8 mouse cellular contexts compared by ENCODE assay signal in genomic region chr14:120275246-120276238, GRCm38 (mm10). TPM values are rescaled to one million over a fixed set of nuclear protein-coding genes. Genes with fewer than 3 reads are reported as not detected.
DNase-seq lines count a peak whose midpoint lies in the region; ATAC-seq and TF ChIP-seq lines count a peak whose summit lies in the region.

Gene Mbnl2 (plus strand): TSS chr14:120275669.

- H3K4me2 ChIP-seq in heart, embryonic 14.5 days (ENCODE audit: low read length): peak within 1 kb of the TSS; percentile 86
- H3K4me2 ChIP-seq in liver, embryonic 14.5 days (ENCODE audit: low read depth): peak within 1 kb of the TSS; percentile 90
- peak within 1 kb of the TSS; percentile 39 for H3K4me2 ChIP-seq in neural tube, embryonic 11.5 days (ENCODE audit: low read depth)
- peak within 1 kb of the TSS; percentile 77 for H3K4me2 ChIP-seq in stomach, postnatal 0 days (replicated peaks; ENCODE audit: low read depth)

- TF ChIP-seq CTCF in liver, embryonic 14.5 days (IDR thresholded peaks at IDR 0.05; ENCODE audit: low read depth): no peak
- TF ChIP-seq CTCF in stomach, postnatal 0 days (IDR thresholded peaks at IDR 0.05; ENCODE audit: low read depth): no peak

- H3K4me3 ChIP-seq in heart, embryonic 14.5 days (ENCODE audit: control insufficient read depth in 1 of 2, insufficient read depth in 1 of 2, low read depth in 1 of 2, low read length in 2 of 2): peak within 1 kb of the TSS; percentile 70 to 96
- H3K4me3 ChIP-seq in liver, embryonic 14.5 days (ENCODE audit: insufficient read depth in 1 of 2, low read depth in 2 of 2, low read length in 2 of 2): peak within 1 kb of the TSS; percentile 80 to 82
- peak within 1 kb of the TSS; percentile 46 for H3K4me3 ChIP-seq in neural tube, embryonic 11.5 days (ENCODE audit: low read depth, low read length)
- peak within 1 kb of the TSS; percentile 70 for H3K4me3 ChIP-seq in stomach, postnatal 0 days (ENCODE audit: low read depth, low read length)

- ATAC-seq in CD4-positive, CD25-positive, alpha-beta regulatory T cell, adult 4 months: peak; percentile 96
- peak; percentile 97 for ATAC-seq in heart, embryonic 14.5 days (ENCODE audit: insufficient number of reproducible peaks, insufficient read depth, low FRiP score, low read depth)
- peak; percentile 97 for ATAC-seq in liver, embryonic 14.5 days (ENCODE audit: insufficient read depth)
- peak; percentile 100 for ATAC-seq in neural tube, embryonic 11.5 days (ENCODE audit: insufficient read depth, low FRiP score, low TSS enrichment)
- ATAC-seq in stomach, postnatal 0 days (ENCODE audit: low FRiP score, low TSS enrichment): peak; percentile 95

- 1% methylated on average over 35 of the region's 35 CpGs for WGBS in heart, embryonic 14.5 days
- 2% methylated on average over 35 of the region's 35 CpGs for WGBS in liver, embryonic 14.5 days (ENCODE audit: insufficient replicate concordance)
- WGBS in neural tube, embryonic 11.5 days: 2% methylated on average over 35 of the region's 35 CpGs
- under 1% methylated on average over 35 of the region's 35 CpGs for WGBS in stomach, postnatal 0 days

- peaks cover 18 to 33% of the 10 kb centered on the region in 2 experiments for H3K4me1 ChIP-seq in heart, embryonic 14.5 days (ENCODE audit: control insufficient read depth in 2 of 2, insufficient read depth in 2 of 2, low read length in 2 of 2)
- H3K4me1 ChIP-seq in liver, embryonic 14.5 days (replicated peaks; ENCODE audit: control insufficient read depth in 2 of 2, insufficient read depth in 2 of 2, low read length in 1 of 2): peaks cover 26 to 35% of the 10 kb centered on the region in 2 experiments
- H3K4me1 ChIP-seq in neural tube, embryonic 11.5 days (ENCODE audit: control insufficient read depth, insufficient read depth, low read length): peaks cover 12% of the 10 kb centered on the region
- H3K4me1 ChIP-seq in stomach, postnatal 0 days (replicated peaks; ENCODE audit: control insufficient read depth, insufficient read depth): peaks cover 3% of the 10 kb centered on the region; the same call in 1 of the 2 replicates

- peak within 1 kb of the TSS; percentile 79 for H3K9ac ChIP-seq in heart, embryonic 14.5 days (ENCODE audit: low read length)
- H3K9ac ChIP-seq in liver, embryonic 14.5 days (replicated peaks): peak within 1 kb of the TSS; percentile 74
- peak within 1 kb of the TSS; percentile 49 for H3K9ac ChIP-seq in neural tube, embryonic 11.5 days (ENCODE audit: low read length)
- H3K9ac ChIP-seq in stomach, postnatal 0 days (ENCODE audit: low read length): peak within 1 kb of the TSS; percentile 81

- DNase-seq in c-Kit-negative CD71-positive TER-119-positive erythroid progenitor cells, embryonic 14.5 days (ENCODE audit: low read depth, low spot score): peak; percentile 79
- peak; percentile 95 for DNase-seq in fibroblast of lung, adult 2 months (ENCODE audit: low read depth)
- peak; percentile 96 to 99 for DNase-seq in kidney, postnatal 25 days
- peak; percentile 82 to 89 (median 85) for DNase-seq in liver, embryonic 14.5 days (ENCODE audit: low read depth in 3 of 3, low spot score in 3 of 3)
- peak; percentile 93 for DNase-seq in neural tube, embryonic 11.5 days (ENCODE audit: low spot score)
- peak; percentile 97 for DNase-seq in stomach, postnatal 0 days (ENCODE audit: low spot score)

- peak within 1 kb of the TSS; percentile 95 to 98 for H3K27ac ChIP-seq in heart, embryonic 14.5 days (replicated peaks in 1 of 2; ENCODE audit: control insufficient read depth in 1 of 2, insufficient read depth in 1 of 2, low read depth in 2 of 2, low read length in 2 of 2)
- peak within 1 kb of the TSS; percentile 75 for H3K27ac ChIP-seq in liver, embryonic 14.5 days
- peak within 1 kb of the TSS; percentile 55 for H3K27ac ChIP-seq in neural tube, embryonic 11.5 days (ENCODE audit: low read depth, low read length)
- H3K27ac ChIP-seq in stomach, postnatal 0 days (replicated peaks): peak within 1 kb of the TSS; percentile 95

- no peaks in the 10 kb centered on the region for H3K27me3 ChIP-seq in heart, embryonic 14.5 days (ENCODE audit: control insufficient read depth, insufficient read depth, low read length)
- no peaks in the 10 kb centered on the region for H3K27me3 ChIP-seq in liver, embryonic 14.5 days (ENCODE audit: control insufficient read depth, insufficient read depth, low read length)
- no peaks in the 10 kb centered on the region for H3K27me3 ChIP-seq in neural tube, embryonic 11.5 days (ENCODE audit: control insufficient read depth, insufficient read depth, low read length)
- H3K27me3 ChIP-seq in stomach, postnatal 0 days (ENCODE audit: control insufficient read depth, insufficient read depth, low read length): no peaks in the 10 kb centered on the region

- TF ChIP-seq EP300 in liver, embryonic 14.5 days (IDR thresholded peaks at IDR 0.05; ENCODE audit: low read depth): no peak
- TF ChIP-seq EP300 in stomach, postnatal 0 days (optimal IDR thresholded peaks at IDR 0.05): peak; percentile 45

- H3K36me3 ChIP-seq in heart, embryonic 14.5 days (ENCODE audit: control insufficient read depth, insufficient read depth, low read length): no peaks in the 10 kb centered on the region
- no peaks in the 10 kb centered on the region for H3K36me3 ChIP-seq in liver, embryonic 14.5 days (replicated peaks; ENCODE audit: control insufficient read depth, insufficient read depth, low read depth)
- H3K36me3 ChIP-seq in neural tube, embryonic 11.5 days (ENCODE audit: control insufficient read depth, insufficient read depth, low read length): no peaks in the 10 kb centered on the region
- no peaks in the 10 kb centered on the region for H3K36me3 ChIP-seq in stomach, postnatal 0 days (ENCODE audit: control insufficient read depth, insufficient read depth, low read length)

- H3K9me3 ChIP-seq in heart, embryonic 14.5 days (ENCODE audit: control insufficient read depth, low read length): no peaks in the 10 kb centered on the region
- H3K9me3 ChIP-seq in liver, embryonic 14.5 days (ENCODE audit: control insufficient read depth, low read length): no peaks in the 10 kb centered on the region
- H3K9me3 ChIP-seq in neural tube, embryonic 11.5 days (ENCODE audit: control insufficient read depth, low read length): no peaks in the 10 kb centered on the region
- H3K9me3 ChIP-seq in stomach, postnatal 0 days (ENCODE audit: control insufficient read depth, low read length): no peaks in the 10 kb centered on the region

RNA-seq across cellular contexts. Expression of gene Mbnl2, which starts in this region (rescaled TPM):
- 10 to 100 TPM; 50.7 to 52.1 TPM for polyA plus RNA-seq in CD4-positive, CD25-positive, alpha-beta regulatory T cell, adult 4 months (2017; shearing (Covaris generic))
- polyA plus RNA-seq in heart, embryonic 14.5 days (2014; fragmentation: Nextera tagmentation; extraction: Ambion mirVana): 129 and 130 TPM in 2 replicates
- 6.5 and 6.8 TPM in 2 replicates for polyA plus RNA-seq in liver, embryonic 14.5 days (2012; rRNA removed)
- polyA plus RNA-seq in liver, embryonic 14.5 days (2014; fragmentation: Nextera tagmentation; extraction: Ambion mirVana): 13.5 and 13.7 TPM in 2 replicates
- 39.5 and 44.1 TPM in 2 replicates for polyA plus RNA-seq in neural tube, embryonic 11.5 days (2014; fragmentation: Nextera tagmentation; extraction: Ambion mirVana)
- polyA plus RNA-seq in stomach, postnatal 0 days (2015; fragmentation: Nextera tagmentation; extraction: Ambion mirVana): 101 and 104 TPM in 2 replicates

Comparison
In these comparisons a context has a peak if more than half of its experiments do, and no peak if none do; other contexts are left out.
1. Peak in every context shown above with its lines: DNase-seq, ATAC-seq, H3K4me3 ChIP-seq and H3K27ac ChIP-seq.
2. H3K4me2 ChIP-seq: peak in every context shown above with its lines; median percentile 90 in liver, embryonic 14.5 days; 86 in heart, embryonic 14.5 days; 77 in stomach, postnatal 0 days; 39 in neural tube, embryonic 11.5 days.